Mouse (Mus musculus) spleen, embryonic (tissue): Measurements from ENCODE around the gene Tmem38b.
"Not testable (repeated sequence)": the region's sequence is repeated elsewhere in the genome, so short reads cannot be mapped to it uniquely, and the experiment has no call there.

Experiments used
- CTCF ChIA-PET: fragments of 350-600 bp; sonication (Branson Sonifier 250); formaldehyde crosslinking; loops from one replicate; lab custom pipeline; 2022; lab: Charles Lee

The Tmem38b gene

GRCm38 (mm10) chr4:53825821-53826605, at the start of gene Tmem38b:
Tmem38b (plus strand) TSS chr4:53826045.
- CTCF ChIA-PET, result no interaction called here

- CTCF ChIA-PET, result no interaction called here
Observed at GRCm38 (mm10) chr4:53781396-53781795, 44.4 kb upstream of the Tmem38b start.

DNA sequence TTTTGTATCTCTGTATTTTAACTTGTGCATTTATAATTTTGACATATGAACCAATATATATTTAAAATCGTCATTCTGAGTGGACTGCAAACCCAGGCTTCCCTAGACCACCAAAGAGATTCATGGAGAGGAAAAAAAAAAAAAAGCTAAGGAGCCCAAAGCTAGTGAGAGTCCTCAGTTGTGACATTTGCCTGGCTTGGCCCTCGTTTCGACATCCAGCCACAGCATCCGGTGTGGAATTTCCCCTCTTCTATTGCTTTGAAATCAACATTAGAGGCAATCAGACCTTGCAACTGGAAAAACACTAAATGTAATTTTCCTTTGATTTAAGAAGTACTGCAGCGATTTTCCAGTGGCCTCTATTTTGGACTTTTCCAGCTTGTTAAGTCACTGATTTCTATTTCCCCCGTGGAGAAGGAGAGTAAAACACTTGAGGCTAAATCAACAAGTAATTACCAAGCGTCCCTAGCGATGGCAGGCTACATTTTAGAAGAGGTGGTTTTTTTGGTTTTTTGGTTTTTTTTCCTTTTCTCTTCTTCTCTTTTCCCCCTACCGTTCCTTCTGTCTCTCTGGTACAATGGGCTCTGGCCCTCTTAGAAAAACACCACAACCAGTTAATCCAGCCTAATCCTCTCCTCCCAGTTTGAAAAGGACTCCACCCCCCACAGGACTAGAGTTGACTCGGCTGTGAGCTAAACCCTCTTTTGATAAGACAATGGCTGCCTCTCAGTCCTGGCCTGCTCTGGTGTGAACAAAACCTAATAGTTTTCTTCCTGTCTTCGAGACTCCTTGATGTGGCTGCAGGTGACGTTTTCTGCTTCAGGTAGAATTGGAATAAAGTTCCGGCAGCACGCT, 43.4 kb upstream of the Tmem38b start:
- CTCF ChIA-PET, result interaction anchor here (0.7 to 0.8 kb wide), 2 partner anchors 43 to 57 kb away, joined by 3 to 6 read pairs; no protein-coding TSS in a partner anchor

GRCm38 (mm10) chr4:53785746-53786398, 40.0 kb upstream of the Tmem38b start:
- CTCF ChIA-PET, result no interaction called here

- CTCF ChIA-PET, result no interaction called here
Observed at GRCm38 (mm10) chr4:53786851-53787250, 39.0 kb upstream of the Tmem38b start.

DNA sequence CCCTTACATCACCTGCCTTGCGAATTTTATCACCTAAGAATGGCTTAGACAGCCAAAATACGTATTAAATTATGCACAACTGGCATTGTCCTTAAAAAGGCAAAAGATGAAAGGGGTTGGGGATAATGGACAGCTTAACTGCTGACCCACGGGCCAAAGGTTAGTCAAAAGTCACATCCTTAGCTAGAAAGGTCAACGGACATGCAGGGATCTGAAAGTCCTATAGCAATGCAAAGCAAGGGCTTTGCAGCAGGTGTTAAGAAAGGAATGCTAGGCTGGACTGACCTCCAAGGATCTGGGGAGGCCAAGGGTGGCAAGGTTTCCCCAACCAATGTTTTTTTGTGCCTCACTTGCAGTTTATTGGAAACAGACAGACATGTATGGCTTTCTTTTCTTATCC, 36.5 kb upstream of the Tmem38b start:
- CTCF ChIA-PET, result no interaction called here

DNA sequence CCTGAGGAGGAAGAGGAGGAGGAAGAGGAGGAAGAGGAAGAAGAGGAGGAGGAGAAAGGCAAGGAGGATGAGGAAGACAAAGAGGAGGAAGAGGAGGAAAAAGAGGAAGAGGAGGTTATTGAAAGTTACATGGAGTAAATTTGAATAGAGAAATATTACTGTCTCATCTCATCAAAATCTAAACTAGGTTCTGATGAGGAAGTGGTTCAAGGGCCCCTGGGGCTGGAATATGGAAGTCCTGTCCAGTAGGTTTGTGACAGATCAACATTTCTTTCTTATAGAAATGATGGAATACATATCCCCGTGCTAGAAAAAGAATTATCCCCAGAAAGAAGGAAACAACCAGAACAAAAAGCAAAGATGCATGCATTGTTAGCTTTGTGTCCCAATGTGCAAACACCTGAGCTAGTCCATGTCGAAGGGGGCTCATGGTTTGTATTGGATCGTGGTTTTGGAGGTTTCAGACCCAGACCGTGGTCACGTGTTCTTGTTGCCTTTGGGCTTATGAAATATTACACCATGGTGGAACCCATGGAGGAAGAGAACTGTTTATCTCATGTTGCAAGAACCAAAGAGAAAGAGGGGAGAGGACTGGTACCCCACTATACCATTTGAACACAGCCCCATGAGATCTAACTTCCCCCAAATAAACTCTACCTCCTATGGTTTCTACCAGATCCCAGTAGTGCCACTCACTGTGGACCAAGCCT, 31.4 kb upstream of the Tmem38b start:
- CTCF ChIA-PET, result no interaction called here

- CTCF ChIA-PET, result no interaction called here
Observed at GRCm38 (mm10) chr4:53795086-53795485, 30.8 kb upstream of the Tmem38b start.

GRCm38 (mm10) chr4:53795706-53796105, 30.1 kb upstream of the Tmem38b start:
- CTCF ChIA-PET, result no interaction called here

- CTCF ChIA-PET, result no interaction called here
Observed at GRCm38 (mm10) chr4:53796865-53797772, 28.7 kb upstream of the Tmem38b start.

GRCm38 (mm10) chr4:53798896-53799676, 26.8 kb upstream of the Tmem38b start:
- CTCF ChIA-PET, result no interaction called here

DNA sequence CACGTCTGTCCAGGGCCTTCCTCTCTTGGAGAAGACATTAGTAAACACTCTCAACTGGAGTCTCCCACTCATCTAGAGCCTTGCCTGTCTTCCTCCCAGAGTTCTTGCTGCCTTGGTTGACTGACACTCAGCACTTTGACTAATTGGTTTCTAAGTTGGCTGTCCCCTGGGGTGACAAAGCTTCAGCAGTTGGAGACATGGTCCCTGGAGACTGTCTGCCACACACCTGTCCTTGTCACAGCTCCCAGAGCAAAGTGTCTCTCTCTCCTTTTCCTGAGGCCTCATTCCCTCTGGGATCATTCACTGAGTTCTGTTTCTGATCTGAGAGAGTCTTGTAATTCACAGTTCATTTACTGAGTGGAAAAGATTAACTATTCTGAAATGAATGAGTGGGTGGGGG, 26.1 kb upstream of the Tmem38b start:
- CTCF ChIA-PET, result no interaction called here

DNA sequence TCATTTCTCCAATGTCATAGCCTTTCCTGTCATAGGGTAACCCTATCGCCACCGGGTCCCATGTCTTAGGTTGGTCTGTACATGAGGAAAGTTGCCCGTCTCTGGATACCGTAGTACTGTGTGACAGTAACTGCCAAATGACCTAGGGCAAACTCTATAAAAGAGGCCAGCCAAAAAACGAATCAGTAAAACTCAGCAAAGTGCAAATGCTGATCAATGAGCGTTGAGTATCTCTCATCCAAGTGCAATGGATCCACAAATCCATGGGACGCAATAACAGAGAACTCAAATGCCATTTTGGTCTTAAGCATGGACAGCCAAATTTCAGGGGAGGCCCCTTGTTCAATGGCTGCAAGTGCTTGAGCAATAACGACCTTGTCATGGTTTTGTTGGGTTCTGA, 22.2 kb upstream of the Tmem38b start:
- CTCF ChIA-PET, result not testable (repeated sequence)

- CTCF ChIA-PET, result not testable (repeated sequence)
Observed at GRCm38 (mm10) chr4:53806428-53806827, 19.4 kb upstream of the Tmem38b start.

DNA sequence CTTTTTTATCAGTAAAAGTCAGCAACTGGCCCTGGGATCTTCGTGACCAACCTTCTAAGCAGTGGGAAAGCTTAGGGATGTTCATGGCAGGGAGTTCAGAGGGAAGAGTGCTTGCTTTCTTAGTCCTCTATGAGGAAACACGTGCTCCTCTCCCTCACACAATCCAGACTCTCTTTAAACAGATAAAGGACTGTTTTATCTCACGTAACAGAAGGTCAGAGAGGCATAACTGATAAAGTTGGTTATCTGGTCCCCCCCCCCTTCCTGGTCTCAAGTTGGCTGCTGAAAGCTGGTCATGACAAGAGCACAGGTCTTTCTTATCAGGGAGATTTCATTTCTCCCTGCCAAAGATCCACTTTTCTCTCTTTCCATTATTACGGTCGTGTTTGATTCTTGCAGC, 7.5 kb upstream of the Tmem38b start:
- CTCF ChIA-PET, result interaction anchor here (0.7 kb wide), 1 partner anchor 211 kb away, joined by 5 read pairs; no protein-coding TSS in a partner anchor

GRCm38 (mm10) chr4:53823697-53824096, 2.1 kb upstream of the Tmem38b start:
- CTCF ChIA-PET, result no interaction called here

DNA sequence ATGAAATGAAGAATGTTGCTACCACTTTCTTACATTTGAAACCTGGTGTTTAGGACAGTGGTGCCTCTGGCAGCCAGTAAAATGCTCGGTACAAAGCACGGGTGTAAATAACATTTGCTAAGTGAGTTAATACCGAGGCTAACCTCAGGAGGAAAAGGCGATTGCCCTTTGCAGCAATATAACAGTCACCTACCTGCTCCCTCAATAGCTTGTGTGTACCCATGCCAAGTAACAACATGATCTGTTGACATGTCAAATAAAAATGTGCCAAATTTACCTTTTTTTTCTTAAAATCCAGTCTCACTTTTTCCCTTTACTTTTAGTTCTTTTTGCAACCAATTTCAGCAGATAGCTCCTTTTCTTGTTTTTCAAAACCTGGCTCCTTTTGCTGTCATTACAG, 1.0 kb upstream of the Tmem38b start:
- CTCF ChIA-PET, result no interaction called here

GRCm38 (mm10) chr4:53826641-53827248, 900 bp downstream of the Tmem38b start:
- CTCF ChIA-PET, result no interaction called here

- CTCF ChIA-PET, result no interaction called here
Observed at GRCm38 (mm10) chr4:53827869-53828268, 2.0 kb downstream of the Tmem38b start.
